Mouse (Mus musculus) bone marrow macrophage, adult 2 months (primary cell): Measurements from ENCODE around the gene Minos1.

Experiments used
- CTCF ChIP-seq: IDR thresholded peaks from 2 replicates; pipeline ENCODE4 v1.5.1; 2012; ENCODE audit warnings: low read depth, mild to moderate bottlenecking, low read length, moderate library complexity
- POLR2A ChIP-seq: IDR thresholded peaks from 2 replicates; pipeline ENCODE4 v1.6.1; 2012; ENCODE audit warnings: mild to moderate bottlenecking, low read depth, low read length, borderline replicate concordance

GRCm38 (mm10) chr4:139096201-139096600, 34.7 kb downstream of the Minos1 start:
- no peak for TF ChIP-seq POLR2A
- TF ChIP-seq CTCF: no peak
